Mouse (Mus musculus) stomach, embryonic 15.5 days (tissue): ENCODE results near the gene Myo1e. TPM values are rescaled to one million over a fixed set of nuclear protein-coding genes. Genes with fewer than 3 reads are reported as not detected.

Experiments
- ATAC-seq: fragments of 200-750 bp; cut with Nextera tagmentation; 2 replicates; pipeline ENCODE4 v1.8.0; 2017; ENCODE audit warnings: low read depth, moderate number of reproducible peaks, moderate TSS enrichment; ENCODE audit not compliant: insufficient read depth, low FRiP score
- H3K27ac ChIP-seq: fragments of 300-500 bp; sonication (generic); 2 replicates; pipeline ENCODE4 v1.5.1; 2015; ENCODE audit warnings: mild to moderate bottlenecking, inconsistent platforms
- H3K27me3 ChIP-seq: fragments of 300-500 bp; sonication (generic); replicated peaks from 2 replicates; pipeline ENCODE4 v1.6.1; 2015; ENCODE audit warnings: inconsistent platforms
- H3K36me3 ChIP-seq: fragments of 300-500 bp; sonication (generic); 2 replicates; pipeline ENCODE4 v1.6.1; 2015; ENCODE audit warnings: inconsistent platforms
- H3K4me1 ChIP-seq: fragments of 300-500 bp; sonication (generic); 2 replicates; pipeline ENCODE4 v1.6.1; 2015; ENCODE audit warnings: inconsistent platforms
- H3K4me2 ChIP-seq: fragments of 300-500 bp; sonication (generic); 2 replicates; pipeline ENCODE4 v1.6.1; 2015; ENCODE audit warnings: mild to moderate bottlenecking, inconsistent platforms
- H3K4me3 ChIP-seq: fragments of 300-500 bp; sonication (generic); replicated peaks from 2 replicates; pipeline ENCODE4 v1.5.1; 2015; ENCODE audit warnings: inconsistent platforms
- H3K9ac ChIP-seq: fragments of 300-500 bp; sonication (generic); 2 replicates; pipeline ENCODE4 v1.6.1; 2015; ENCODE audit warnings: inconsistent platforms
- H3K9me3 ChIP-seq: fragments of 300-500 bp; sonication (generic); 2 replicates; pipeline ENCODE4 v1.6.1; 2016; ENCODE audit warnings: inconsistent platforms
- WGBS: fragments of 180-500 bp; shearing (Covaris S2); methylation state at CpG from one replicate; pipeline ENCODE4 v1.1.7; 2015; 5-methylcytosine and 5-hydroxymethylcytosine counted together
- polyA plus RNA-seq: library from polyadenylated mRNA; unstranded; fragments of >200 nt; fragmentation: Nextera tagmentation; extraction: Ambion mirVana; gene quantifications from 2 replicates; pipeline ENCODE4 v1.2.1, GENCODE M21; 2015

Gene Myo1e
- polyA plus RNA-seq, 1 experiment from 2014 or later = 24.2 TPM

- Histone ChIP-seq H3K4me2 (no peak overlapping the region), H3K9me3 (no peaks in the 10 kb centered on the region), H3K27ac (no peak overlapping the region), H3K9ac (no peak overlapping the region), H3K4me3 (no peak overlapping the region), H3K27me3 (no peaks in the 10 kb centered on the region), H3K4me1 (no peaks in the 10 kb centered on the region), H3K36me3 (no peaks in the 10 kb centered on the region)
- WGBS = 91% methylated on average over 8 of the region's 8 CpGs
- ATAC-seq = no peak
Measured at GRCm38 (mm10) chr9:70304901-70305300, 97.8 kb downstream of the Myo1e start.

- no peak overlapping the region for H3K9ac ChIP-seq
- H3K27me3 ChIP-seq = no peaks in the 10 kb centered on the region
- WGBS = 67% methylated on average over 1 of the region's 1 CpGs
- H3K4me2 ChIP-seq = no peak overlapping the region
- H3K9me3 ChIP-seq = no peaks in the 10 kb centered on the region
- H3K27ac ChIP-seq = no peak overlapping the region
- no peak for ATAC-seq
- no peaks in the 10 kb centered on the region; the same call in 1 of the 2 replicates for H3K36me3 ChIP-seq
- no peak overlapping the region for H3K4me3 ChIP-seq
- no peaks in the 10 kb centered on the region for H3K4me1 ChIP-seq
Measured at GRCm38 (mm10) chr9:70310046-70310445, 102.9 kb downstream of the Myo1e start.

GRCm38 (mm10) chr9:70314019-70314418 lies 106.9 kb downstream of the Myo1e start:
- Histone ChIP-seq H3K4me3 (no peak overlapping the region), H3K4me1 (no peaks in the 10 kb centered on the region), H3K36me3 (no peaks in the 10 kb centered on the region; the same call in 1 of the 2 replicates), H3K9ac (no peak overlapping the region), H3K4me2 (no peak overlapping the region), H3K27ac (no peak overlapping the region), H3K9me3 (no peaks in the 10 kb centered on the region), H3K27me3 (no peaks in the 10 kb centered on the region)
- ATAC-seq = no peak
- 89% methylated on average over 1 of the region's 1 CpGs for WGBS

GRCm38 (mm10) chr9:70315130-70315529 lies 108.0 kb downstream of the Myo1e start:
- no peaks in the 10 kb centered on the region for H3K9me3 ChIP-seq
- no peak for ATAC-seq
- H3K27me3 ChIP-seq = no peaks in the 10 kb centered on the region
- H3K4me3 ChIP-seq = no peak overlapping the region
- H3K36me3 ChIP-seq = no peaks in the 10 kb centered on the region; the same call in 1 of the 2 replicates
- no peak overlapping the region for H3K27ac ChIP-seq
- no peaks in the 10 kb centered on the region for H3K4me1 ChIP-seq
- WGBS = 48% methylated on average over 4 of the region's 4 CpGs
- no peak overlapping the region for H3K9ac ChIP-seq
- H3K4me2 ChIP-seq = no peak overlapping the region

- Histone ChIP-seq H3K27me3 (no peaks in the 10 kb centered on the region), H3K4me2 (no peak overlapping the region), H3K36me3 (0 out of 2 replicates have a peak, but pooled peaks cover 6% of the 10 kb centered on the region), H3K27ac (no peak overlapping the region), H3K4me3 (no peak overlapping the region), H3K9ac (no peak overlapping the region), H3K9me3 (no peaks in the 10 kb centered on the region), H3K4me1 (no peaks in the 10 kb centered on the region)
- WGBS = 63% methylated on average over 3 of the region's 3 CpGs
- ATAC-seq = no peak
Measured at GRCm38 (mm10) chr9:70318601-70319000, 111.5 kb downstream of the Myo1e start.

GRCm38 (mm10) chr9:70324336-70324735 lies 117.2 kb downstream of the Myo1e start:
- Histone ChIP-seq H3K4me2 (no peak overlapping the region), H3K27ac (no peak overlapping the region)
- 87% methylated on average over 4 of the region's 4 CpGs for WGBS

GRCm38 (mm10) chr9:70325880-70326595 lies 118.9 kb downstream of the Myo1e start:
- WGBS = 53% methylated on average over 8 of the region's 8 CpGs
- no peak overlapping the region for H3K4me2 ChIP-seq
- peaks cover 17% of the 10 kb centered on the region; the same call in 1 of the 2 replicates for H3K36me3 ChIP-seq
- no peak for ATAC-seq
- H3K9me3 ChIP-seq = no peaks in the 10 kb centered on the region
- no peak overlapping the region for H3K27ac ChIP-seq
- H3K4me1 ChIP-seq = no peaks in the 10 kb centered on the region
- no peaks in the 10 kb centered on the region for H3K27me3 ChIP-seq
- no peak overlapping the region for H3K4me3 ChIP-seq
- no peak overlapping the region for H3K9ac ChIP-seq

More at GRCm38 (mm10) chr9:70324336-70324735, 117.2 kb downstream of the Myo1e start:
- ATAC-seq = no peak
- no peak overlapping the region for H3K4me3 ChIP-seq
- H3K9me3 ChIP-seq = no peaks in the 10 kb centered on the region
- no peak overlapping the region for H3K9ac ChIP-seq
- H3K36me3 ChIP-seq = peaks cover 12% of the 10 kb centered on the region; the same call in 1 of the 2 replicates
- no peaks in the 10 kb centered on the region for H3K4me1 ChIP-seq
- H3K27me3 ChIP-seq = no peaks in the 10 kb centered on the region

DNA sequence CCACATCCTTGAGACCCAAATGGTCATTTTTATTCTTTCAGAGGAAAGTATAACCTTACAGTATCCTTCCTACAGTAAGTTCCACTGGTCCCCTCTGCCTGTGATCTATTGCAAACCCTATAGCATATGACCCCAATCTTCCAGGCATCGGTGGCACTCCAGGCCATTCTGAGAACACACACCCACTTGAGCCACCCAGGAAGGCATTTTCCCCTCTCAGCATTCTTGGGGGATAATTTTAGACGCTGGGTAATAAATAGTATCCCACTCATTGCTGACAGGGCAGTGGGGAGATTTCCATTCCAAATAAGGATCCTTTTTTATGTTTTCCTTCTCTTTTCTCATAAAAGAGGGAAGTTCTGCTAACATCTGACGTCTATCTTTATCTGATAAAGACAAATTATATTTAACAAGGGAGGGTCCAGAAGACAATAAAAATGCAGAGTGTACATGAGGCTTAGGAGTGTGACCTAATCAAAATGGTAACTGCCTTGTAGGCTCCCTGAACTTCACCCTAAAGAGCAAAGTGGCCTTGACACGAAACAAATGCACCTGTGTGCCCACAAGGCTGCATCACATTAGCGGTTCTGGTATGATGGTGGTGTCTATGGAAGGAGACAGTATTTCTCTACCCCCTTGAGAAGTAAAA lies 121.2 kb downstream of the Myo1e start:
- 62% methylated on average over 5 of the region's 5 CpGs for WGBS
- no peak for ATAC-seq
- no peak overlapping the region for H3K27ac ChIP-seq
- H3K9me3 ChIP-seq = no peaks in the 10 kb centered on the region
- H3K36me3 ChIP-seq = peaks cover 14% of the 10 kb centered on the region; the same call in 1 of the 2 replicates
- no peak overlapping the region for H3K4me2 ChIP-seq
- no peak overlapping the region for H3K9ac ChIP-seq
- H3K4me3 ChIP-seq = no peak overlapping the region
- H3K27me3 ChIP-seq = no peaks in the 10 kb centered on the region
- no peaks in the 10 kb centered on the region for H3K4me1 ChIP-seq

- Histone ChIP-seq H3K36me3 (0 out of 2 replicates have a peak, but pooled peaks cover 5% of the 10 kb centered on the region), H3K4me2 (no peak overlapping the region), H3K27ac (no peak overlapping the region), H3K9me3 (no peaks in the 10 kb centered on the region), H3K4me1 (no peaks in the 10 kb centered on the region), H3K27me3 (no peaks in the 10 kb centered on the region), H3K9ac (no peak overlapping the region), H3K4me3 (no peak overlapping the region)
- WGBS = 54% methylated on average over 11 of the region's 11 CpGs
- no peak for ATAC-seq
Measured at GRCm38 (mm10) chr9:70331727-70332335, 124.7 kb downstream of the Myo1e start.

DNA sequence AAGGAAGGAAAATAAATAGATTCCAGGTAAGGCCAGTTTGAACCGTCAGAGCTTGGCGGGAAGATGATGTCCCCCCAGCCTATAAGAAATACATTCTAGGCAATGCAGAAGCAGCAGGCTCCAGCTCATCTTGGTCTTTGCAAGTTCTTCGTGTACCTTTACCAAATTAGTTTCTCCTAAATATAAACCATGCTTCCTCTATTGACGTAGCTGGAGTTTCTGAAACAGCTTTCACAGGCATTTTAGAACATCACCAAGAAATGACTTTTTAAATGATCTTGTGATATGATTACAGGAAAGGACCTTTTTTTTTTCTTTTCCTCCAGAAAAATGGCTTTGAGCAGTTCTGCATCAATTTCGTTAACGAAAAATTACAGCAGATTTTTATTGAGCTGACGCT lies 131.2 kb downstream of the Myo1e start:
- H3K27me3 ChIP-seq = no peaks in the 10 kb centered on the region
- no peak overlapping the region for H3K4me2 ChIP-seq
- no peaks in the 10 kb centered on the region for H3K9me3 ChIP-seq
- H3K27ac ChIP-seq = no peak overlapping the region
- peaks cover 30% of the 10 kb centered on the region for H3K36me3 ChIP-seq
- H3K9ac ChIP-seq = no peak overlapping the region
- WGBS = 85% methylated on average over 7 of the region's 7 CpGs
- no peak for ATAC-seq
- no peak overlapping the region for H3K4me3 ChIP-seq
- no peaks in the 10 kb centered on the region for H3K4me1 ChIP-seq

- Histone ChIP-seq H3K27me3 (no peaks in the 10 kb centered on the region), H3K36me3 (peaks cover 32% of the 10 kb centered on the region), H3K27ac (no peak overlapping the region), H3K4me3 (no peak overlapping the region), H3K4me2 (no peak overlapping the region), H3K9ac (no peak overlapping the region), H3K9me3 (no peaks in the 10 kb centered on the region), H3K4me1 (no peaks in the 10 kb centered on the region)
- ATAC-seq = no peak
Measured at GRCm38 (mm10) chr9:70338894-70339293, 131.7 kb downstream of the Myo1e start.

- Histone ChIP-seq H3K36me3 (peaks cover 22% of the 10 kb centered on the region; the same call in 1 of the 2 replicates), H3K4me3 (no peak overlapping the region), H3K4me1 (no peaks in the 10 kb centered on the region), H3K27ac (no peak overlapping the region), H3K9me3 (no peaks in the 10 kb centered on the region), H3K27me3 (no peaks in the 10 kb centered on the region), H3K4me2 (no peak overlapping the region), H3K9ac (no peak overlapping the region)
- no peak for ATAC-seq
- 78% methylated on average over 2 of the region's 2 CpGs for WGBS
Measured at GRCm38 (mm10) chr9:70349274-70349673, 142.1 kb downstream of the Myo1e start.
